Mouse (Mus musculus) ES-Bruce4 (cell line): ENCODE data around the gene Sfi1.

ENCODE experiments used
- CTCF ChIP-seq: IDR thresholded peaks from one replicate; pipeline ENCODE4 v1.8.1; 2011; ENCODE audit warnings: low read depth, low read length
- EP300 ChIP-seq: IDR thresholded peaks from 2 replicates; pipeline ENCODE4 v1.6.1; 2011; ENCODE audit warnings: low read depth, low read length; ENCODE audit not compliant: insufficient read depth
- POLR2A ChIP-seq: IDR thresholded peaks from one replicate; pipeline ENCODE4 v1.8.1; 2011; ENCODE audit warnings: low read length; ENCODE audit not compliant: insufficient read depth

GRCm38 (mm10) chr11:3235277-3235676, 42.0 kb upstream of the Sfi1 start:
- TF ChIP-seq CTCF = no peak
- TF ChIP-seq POLR2A = no peak
- no peak for TF ChIP-seq EP300
